Mouse (Mus musculus) frontal cortex, adult (tissue): ENCODE measurements at regions not wholly inside any gene's neighbourhood (a gene's known extent, or its start where the extent isn't known, plus 50 kb on each side); places are given as distances from the start of the nearest gene placed in this dataset.
A peak's percentile ranks its signal among the peaks of the same experiment; 100 is the strongest.
"Not testable (repeated sequence)": the region's sequence is repeated elsewhere in the genome, so short reads cannot be mapped to it uniquely, and the experiment has no call there.

Experiments
- ATAC-seq: cut with Nextera tagmentation; 2 replicates; pipeline ENCODE4 v1.9.2; 2017; ENCODE audit warnings: mild to moderate bottlenecking, moderate library complexity, mixed read lengths; ENCODE audit not compliant: low TSS enrichment

DNA sequence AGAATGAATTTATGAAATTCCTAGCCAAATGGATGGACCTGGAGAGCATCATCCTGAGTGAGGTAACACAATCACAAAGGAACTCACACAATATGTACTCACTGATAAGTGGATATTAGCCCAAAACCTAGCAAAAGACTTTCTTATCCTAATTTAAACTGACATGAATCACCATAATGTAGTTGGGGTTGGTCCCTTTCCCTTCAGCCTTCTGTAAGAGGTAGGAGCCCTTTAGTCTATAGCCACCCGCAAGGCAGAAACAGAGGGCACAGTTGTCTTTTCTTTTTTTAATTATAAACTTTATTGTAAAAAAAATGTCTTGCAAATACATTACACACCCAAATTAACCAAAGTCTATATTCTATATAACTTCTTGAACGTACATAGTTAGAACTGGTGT, 81.3 kb downstream of the Ogfrl1 start:
- ATAC-seq: not testable (repeated sequence)

DNA sequence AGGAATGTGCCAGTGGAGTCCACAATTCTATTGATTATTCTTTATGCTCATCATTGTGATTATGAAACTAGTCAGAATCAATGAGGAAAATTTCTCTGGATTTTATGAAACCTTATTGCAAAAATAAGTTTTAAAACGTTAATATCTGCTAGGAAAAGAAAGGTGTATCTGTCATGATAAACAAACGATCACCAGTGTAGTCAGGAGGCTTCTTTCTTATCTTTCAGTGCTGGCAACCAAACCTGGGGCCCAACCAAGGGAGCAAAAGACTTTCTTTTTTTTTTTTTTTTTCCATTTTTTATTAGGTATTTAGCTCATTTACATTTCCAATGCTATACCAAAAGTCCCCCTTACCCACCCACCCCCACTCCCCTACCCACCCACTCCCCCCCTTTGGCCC, 82.7 kb downstream of the Ogfrl1 start:
- not testable (repeated sequence) for ATAC-seq

DNA sequence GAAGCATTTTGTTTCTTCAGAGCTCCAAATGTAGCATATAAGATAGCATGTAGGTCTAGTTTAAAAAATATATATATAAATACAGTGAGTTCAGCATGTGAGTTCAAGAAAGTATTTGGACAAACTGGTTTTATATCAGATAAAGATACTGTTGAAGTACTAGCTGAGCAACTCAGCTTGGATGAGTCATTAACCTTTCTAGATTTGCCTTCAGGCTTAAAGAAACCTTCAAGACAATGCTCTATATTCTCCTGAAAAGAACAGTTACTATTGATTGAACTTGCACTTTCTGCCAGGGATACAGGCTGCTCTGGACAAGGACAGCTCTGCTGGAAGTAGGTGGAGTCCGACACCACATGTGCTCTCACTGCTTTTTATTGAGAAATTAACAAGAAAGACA, 104.9 kb downstream of the Ogfrl1 start:
- ATAC-seq: no peak

DNA sequence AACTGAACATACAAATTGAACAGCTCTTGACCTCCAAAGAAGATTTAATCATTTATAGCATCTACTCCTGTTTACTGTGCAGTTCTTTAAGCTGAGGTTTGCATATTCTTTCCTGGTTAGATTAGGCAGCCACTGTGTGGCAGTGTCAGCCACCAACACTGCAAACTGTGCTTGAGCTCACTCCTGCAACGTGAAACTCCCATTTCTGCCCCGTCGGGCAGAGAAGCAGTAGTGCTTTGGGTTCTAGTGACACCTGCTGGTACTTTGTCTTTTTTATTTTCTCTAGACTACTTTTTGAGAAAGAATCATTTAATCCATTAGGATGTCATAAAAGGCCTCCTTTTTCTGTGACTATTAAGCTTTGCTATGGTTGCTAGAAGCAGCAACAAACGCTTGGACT, 110.8 kb downstream of the Ogfrl1 start:
- peak; percentile 98 for ATAC-seq

DNA sequence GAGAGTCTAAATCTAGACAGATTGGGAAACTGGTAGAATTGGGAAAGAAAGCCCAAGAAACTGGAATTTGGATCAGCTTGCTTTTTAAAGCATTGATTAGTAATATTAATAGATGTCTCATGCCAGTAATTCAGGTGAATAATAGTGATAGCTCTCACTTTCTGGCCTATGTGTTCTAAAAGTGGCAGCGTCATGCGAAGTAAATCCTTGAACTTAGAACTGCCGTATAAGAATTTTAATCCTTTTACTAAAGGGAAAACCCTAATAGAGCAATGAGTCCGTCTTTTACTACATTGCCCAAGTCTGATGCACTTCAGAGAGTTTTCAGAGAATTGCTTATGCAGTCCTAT, 114.7 kb downstream of the Ogfrl1 start:
- ATAC-seq: no peak

DNA sequence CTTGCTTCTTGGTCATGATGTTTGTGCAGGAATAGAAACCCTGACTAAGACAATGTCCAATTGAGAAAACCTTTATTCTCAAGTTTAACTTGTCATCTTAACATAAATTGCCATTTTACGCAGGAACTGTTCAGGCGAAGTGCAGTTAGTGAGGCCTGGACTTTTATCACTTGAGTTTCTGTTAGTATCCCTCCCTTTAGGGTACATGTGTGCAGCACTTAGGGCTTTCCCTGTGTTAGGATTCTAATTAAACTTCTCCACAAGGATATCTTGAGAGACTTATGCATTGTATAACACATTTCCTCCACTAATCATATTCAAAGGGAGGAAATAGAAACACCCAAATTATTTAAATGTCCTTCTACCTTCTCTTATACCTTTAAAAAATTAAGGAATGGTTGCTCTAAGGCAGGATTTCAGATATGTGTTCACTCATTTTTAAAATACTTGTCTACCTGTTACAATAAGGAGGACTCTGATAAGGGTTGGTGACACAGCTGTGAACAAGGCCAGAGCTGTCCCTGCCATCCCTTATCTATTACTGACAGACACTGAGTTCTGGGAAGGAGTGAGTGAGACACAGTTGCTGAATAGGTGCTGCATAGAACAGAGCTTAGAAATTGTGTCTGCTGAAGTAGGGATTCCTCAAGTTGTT, 115.2 kb downstream of the Ogfrl1 start:
- ATAC-seq: no peak

DNA sequence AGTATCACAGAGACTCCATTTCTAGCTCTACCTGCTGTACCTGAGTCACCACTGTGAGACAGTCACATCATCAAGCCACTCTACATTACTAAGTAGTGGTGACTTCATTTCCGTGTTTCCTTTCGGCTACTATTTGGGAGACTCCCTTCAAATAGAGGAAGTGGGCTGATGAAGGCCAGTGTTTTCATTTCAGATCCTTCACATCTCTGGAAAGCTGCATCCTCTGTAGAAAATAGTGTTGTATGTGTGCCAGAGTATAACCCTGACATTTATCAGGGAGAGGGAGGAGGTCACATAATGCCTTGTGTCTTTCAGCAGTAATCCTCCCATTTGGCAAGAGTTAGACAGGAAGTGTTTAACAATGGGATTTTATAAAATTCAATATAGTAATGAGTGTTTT, 117.7 kb downstream of the Ogfrl1 start:
- ATAC-seq: no peak

DNA sequence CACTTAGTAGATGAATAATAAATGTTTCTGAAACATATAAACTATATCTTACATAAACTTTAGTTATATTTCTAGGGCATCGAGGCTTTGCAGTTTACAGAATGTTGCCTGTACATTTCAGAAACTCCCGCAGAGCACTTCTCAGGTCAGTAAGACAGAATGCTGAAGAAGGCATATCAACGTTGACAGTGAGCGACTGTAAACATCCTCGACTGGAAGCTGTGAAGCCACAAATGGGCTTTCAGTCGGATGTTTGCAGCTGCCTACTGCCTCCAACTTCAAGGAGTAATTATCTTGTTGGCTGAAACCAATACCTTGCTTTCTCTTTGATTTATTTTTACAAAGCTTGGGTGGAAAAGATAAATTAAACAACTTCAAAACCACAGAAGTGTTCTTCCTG, 125.5 kb downstream of the Ogfrl1 start:
- ATAC-seq: no peak

DNA sequence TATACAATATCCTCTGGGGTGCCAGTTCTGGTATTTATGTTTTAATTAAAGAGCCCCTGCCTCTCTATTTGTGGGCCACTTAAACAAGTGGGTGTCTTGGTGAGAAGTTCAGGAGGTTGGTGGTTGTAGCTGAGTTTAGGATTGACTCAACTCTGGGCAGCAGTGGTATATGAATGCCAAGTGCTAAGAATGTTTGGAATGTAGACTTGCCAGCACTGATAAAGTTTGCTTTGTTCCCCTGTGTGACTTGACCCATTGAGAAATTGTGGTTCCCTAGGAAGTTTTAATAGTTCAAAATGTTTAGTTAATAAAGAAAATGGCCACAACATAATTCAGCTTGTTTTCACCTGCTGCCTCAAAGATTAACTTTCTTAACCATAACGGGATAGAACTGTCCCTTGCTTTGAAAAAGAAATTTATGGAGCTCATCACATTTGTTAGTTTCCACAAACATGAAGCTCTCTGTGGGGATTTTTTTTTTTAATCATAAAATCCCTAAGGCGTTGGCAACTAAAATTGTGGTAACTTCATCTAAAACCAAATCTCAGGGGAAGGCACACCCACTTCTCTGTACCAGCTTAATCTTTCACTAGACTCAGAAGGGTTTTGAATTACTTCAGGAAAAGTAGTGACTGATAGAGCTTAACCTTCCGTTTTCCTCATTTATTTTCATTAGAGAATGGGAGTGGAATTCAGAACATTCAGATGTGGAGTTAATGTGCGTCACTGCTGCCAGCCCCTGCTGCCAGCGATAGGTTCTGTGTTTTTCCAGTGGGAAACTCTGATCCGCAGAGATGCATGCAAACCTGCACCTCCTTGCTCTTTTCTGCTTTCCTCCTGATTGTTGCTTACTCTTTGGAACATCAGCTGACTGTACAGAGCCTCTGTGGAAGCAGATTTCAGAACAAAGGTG, 126.4 kb downstream of the Ogfrl1 start:
- ATAC-seq: no peak

DNA sequence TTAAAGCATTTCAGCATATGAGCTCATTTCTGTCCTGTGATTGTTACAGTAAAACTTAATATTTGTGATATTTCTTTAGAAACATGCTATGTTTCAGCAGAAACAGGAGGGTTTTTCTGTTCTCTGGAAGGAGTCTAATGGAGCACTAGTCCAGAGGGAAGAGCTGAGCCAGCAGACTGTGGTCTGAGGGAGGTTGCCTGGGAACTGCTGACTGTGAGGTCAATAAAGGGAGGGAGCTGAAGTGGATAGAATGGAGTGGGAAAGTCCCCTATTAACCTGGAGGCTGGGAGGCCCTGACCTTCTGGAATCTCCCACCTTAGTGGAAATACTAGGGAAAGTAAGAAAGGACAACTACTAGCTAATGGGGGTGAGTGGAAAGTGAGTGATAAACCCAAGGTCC, 129.5 kb downstream of the Ogfrl1 start:
- no peak for ATAC-seq

DNA sequence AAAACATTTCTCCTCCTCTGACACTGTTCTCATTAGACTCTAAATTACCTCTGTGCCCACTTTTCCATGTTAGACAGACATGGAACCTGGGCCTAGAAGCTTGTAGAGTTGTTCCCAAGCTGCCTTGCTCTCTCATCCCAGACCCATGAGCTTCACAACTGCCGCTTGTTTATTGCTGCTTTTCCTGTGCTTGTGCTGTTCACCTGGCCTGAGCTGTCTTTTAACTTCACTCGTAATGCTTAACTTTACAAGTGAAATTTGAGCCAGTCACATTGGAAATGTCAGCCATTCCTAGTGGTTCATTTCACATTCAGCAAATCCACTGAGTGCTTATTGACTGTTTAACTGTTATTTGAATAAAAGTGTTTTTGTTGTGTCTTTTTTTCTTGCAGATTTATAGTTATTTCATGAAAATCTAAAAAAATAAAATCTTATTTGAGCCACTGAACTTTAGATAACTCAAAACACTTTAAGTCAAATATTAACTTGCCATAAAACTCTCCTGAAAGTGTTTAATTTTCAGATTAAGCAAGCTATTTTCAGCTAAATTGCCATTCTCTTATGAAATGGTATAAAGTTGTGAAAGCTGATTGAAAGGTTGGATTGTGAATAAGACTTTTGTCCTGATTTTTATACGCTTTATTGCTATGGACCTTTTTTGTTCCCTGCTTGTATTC, 131.9 kb downstream of the Ogfrl1 start:
- no peak for ATAC-seq

DNA sequence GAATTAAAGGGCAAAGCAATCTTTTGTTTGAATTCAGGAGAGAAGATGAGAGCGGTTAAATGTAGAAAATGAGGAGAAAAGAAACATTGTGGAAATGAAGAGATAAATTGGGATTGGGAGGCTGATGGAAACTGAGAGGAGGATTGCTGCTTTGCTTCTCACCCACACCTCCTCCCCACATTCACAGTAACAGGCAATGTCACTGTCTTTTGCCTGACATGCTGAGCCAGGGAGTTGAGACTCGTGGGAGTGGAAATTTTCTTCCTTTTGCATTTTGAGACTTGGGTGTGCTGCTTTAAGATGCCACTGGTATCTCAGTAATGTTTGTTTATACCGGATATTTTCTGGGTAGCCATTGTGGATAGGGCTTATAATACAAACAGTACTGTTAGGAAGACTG, 133.3 kb downstream of the Ogfrl1 start:
- peak; percentile 93 for ATAC-seq

DNA sequence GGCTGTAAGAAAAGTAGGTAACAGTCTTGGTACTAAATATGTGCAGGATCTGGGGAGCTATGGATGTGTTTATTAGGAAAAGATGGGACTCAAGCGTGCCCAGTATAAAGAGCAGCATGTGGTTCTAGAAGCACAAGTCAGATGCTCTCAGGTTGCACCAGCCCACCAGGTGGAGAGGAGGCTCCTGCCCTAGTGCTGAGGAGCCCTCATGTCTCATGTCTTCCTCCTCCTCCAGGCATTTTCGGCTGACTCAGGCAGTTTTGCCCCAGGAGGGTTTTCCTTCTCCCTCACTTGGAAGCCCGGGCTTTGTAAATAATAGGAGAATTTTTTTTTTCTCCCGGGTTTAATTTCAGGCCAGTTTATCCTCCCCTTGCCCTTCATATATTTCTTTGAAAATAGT, 133.8 kb downstream of the Ogfrl1 start:
- peak; percentile 62 for ATAC-seq

DNA sequence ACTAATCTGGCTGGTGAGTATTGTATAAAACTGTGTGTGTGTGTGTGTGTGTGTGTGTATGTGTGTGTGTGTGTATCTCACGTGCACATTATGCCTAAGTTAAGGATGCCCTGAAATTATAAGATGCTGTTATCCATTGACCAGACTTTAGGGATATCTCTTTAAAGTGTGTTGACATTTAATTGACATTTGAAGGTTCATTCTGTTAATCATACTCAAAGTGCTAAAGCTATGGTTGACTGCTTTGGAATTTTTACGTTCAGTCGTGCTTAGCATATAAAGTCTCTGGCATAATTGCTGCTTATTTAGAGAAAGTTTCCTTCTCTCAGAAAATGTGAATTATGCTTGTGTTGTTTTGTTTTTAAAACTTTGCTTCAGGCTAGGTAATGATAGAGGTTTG, 135.9 kb downstream of the Ogfrl1 start:
- no peak for ATAC-seq

DNA sequence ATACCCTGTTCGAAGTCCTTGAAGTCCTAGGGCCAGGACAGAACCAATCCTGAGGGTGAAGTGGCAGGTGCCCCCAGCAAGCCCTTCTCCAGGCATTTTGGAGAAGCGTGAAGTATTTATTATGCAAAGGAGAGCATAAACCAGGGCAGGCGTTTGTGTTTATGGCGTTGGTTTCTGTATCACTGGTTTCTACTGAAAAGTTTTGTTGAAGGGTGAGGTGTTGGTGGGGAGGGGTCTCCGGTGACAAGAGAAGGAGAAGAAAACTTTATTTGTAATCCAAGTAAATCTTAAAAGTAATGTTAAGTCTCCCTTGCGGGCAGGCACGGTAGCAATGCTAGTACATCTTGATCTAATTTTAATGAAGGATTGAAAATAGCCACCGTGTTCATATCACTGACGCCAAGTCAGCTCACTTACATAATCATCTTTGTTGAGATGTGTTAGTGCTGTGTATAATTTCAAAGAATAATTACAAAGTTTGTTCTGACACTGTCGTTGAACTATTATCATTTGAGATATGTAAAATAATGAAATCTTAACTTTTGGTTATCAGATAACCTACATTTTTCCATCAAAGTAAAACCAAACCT, 140.2 kb downstream of the Ogfrl1 start:
- no peak for ATAC-seq

DNA sequence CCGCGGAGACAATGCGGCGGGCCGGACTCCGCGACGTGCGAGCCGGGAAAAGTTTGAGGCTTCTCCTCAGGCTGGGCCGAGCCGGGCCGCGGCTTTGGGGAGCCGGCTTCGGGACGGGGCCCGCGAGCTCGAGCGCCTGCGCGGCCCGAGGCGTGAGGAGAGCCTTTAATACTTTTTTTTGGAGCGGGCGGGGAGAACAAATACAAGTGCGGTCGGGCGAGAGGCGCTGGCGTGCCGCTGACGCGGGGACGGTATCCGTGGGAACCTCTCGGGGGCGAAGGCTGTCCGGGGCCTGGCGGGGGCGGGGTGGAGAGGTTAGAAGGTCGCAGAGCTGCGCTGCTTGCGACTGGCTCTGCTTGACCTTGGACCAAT, 141.0 kb downstream of the Ogfrl1 start:
- ATAC-seq: peak; percentile 46

DNA sequence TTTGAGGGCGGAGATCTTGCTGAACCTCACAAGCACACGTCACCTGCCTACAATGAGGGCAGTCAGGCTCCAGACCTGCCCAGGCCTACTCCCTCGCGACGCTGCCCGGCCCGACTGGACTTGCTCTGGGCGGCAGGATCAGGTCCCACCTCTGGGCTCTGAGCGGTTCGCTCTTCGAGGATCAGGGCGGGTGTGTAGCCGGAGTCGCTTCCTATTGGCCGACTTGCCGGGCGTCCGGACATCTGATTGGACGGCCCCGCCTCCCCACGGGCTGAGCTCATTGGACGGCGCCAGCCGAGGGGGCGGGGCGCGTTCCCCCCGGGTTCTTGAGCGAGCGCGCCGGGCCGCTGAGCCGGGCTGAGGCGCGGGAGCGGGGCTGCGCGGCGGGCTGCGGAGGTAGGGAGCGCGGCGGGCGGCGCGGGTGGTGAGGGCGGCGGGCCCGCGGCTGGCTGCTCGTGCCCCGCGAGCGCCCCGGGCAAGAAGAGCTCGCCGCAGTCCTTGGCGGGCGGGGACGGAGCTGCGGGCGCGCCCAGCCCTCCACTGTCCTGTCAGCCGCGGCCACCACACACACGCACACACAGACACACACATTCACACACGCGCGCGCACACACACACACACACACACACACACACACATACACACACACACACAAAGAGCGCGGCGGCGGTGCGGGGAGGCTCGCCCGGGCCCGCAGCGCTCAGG, 141.5 kb downstream of the Ogfrl1 start:
- ATAC-seq: peak; percentile 97

DNA sequence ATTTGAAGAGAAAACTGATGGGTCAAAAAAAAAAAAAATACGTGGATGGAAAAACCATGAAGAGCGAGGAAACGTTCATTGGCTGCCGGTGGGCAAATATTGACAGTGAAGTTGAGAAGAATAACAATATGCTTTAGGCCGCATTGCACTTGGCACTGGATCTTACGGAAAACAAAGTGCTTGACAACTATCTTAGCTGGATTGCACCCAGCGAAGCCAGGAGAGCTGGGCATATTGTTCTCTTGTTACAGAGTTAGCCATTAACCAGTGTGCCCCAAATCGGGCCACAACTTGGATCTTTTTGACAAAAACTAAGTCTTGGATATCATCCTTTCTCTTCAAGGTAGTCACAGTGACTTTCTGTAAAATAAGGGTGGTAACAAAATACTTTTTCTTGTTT, 143.3 kb downstream of the Ogfrl1 start:
- no peak for ATAC-seq

DNA sequence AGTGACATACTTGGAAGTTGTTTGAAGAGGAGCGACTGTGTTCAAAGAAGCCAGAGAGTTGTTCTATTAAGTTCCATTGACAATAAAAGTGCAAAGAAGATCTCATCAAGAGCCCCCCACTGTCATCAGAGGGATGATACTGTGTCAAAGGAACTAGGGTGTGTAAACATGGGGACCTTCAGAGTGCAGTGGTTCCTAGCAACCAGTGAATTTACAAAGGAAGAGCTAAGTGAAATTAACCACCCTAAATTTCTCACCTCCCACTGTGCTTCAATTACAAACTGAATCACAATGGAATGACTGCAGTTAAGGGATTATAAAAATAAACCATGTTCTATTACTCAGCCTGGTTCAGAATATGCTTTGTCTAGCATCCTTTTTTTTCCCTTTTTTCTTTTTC, 129.5 kb upstream of the 4933415F23Rik start:
- peak; percentile 82 for ATAC-seq

DNA sequence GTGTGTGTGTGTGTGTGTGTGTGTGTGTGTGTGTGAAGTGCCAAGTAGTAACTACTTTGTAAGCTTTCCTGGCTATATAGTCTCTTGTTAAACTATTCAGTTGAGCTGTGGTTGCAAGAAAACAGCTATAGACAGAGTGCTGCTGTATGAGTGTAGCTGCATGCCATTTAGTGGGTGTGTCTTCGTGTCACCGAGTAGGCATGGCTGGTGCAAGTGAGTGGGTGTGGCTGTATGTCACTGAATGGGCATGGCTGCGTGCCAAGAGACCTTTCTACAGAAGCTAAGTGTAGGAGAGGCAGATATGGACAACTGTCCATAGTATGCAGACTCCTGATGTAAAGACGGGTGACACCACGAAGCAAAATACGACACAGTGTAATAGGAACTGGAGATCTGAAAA, 126.4 kb upstream of the 4933415F23Rik start:
- ATAC-seq: no peak

DNA sequence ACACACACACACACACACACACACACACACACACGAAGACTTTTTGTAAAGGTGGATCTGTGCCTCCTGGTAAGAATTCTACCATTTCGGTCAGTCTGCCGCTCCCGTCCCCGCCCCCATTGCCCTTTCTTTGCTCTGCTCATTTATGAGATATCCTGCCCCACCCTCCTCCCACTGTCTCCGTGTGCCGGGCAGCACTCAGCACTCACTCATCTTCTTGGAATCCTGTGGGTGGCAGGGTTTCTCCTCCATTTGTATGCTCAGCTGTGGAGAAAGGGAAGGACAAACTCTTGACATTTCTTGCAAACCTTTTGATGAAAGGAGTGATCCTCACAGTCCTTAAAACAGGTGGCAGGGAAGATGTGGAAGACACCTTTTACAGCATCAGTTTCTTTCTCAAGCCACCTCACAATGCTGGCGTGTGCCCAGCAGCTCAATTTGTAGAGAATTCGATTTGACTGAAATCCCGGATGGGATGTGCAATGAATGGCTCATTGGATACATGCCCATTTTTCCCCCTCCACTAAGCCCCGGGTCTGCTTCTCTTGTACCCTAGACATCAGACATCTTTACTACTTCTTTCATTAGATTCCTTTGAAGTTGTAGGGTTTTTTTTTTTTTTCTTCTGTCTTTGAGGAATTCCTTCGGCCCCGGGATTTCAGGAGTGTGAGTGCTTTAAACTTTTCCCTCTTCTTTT, 112.6 kb upstream of the 4933415F23Rik start:
- ATAC-seq: peak; percentile 85
